Comparison of ENCODE assay signal across 22 mouse cellular contexts in genomic region chr14:101229068-101229467, GRCm38 (mm10). TPM values are rescaled to one million over a fixed set of nuclear protein-coding genes. Genes with fewer than 3 reads are reported as not detected.
DNase-seq lines count a peak whose midpoint lies in the region; ATAC-seq lines count a peak whose summit lies in the region.
"Had no signal": no experiment of that assay in that cellular context is flagged by ENCODE, and none has a peak within 500 bp of the region (broad histone marks: within the 10 kb centered on the region; RNA-seq: fewer than 3 reads in every experiment).

No protein-coding gene starts in this region.

- no peaks in the 10 kb centered on the region for H3K27me3 ChIP-seq in forebrain, embryonic 13.5 days
- no peaks in the 10 kb centered on the region for H3K27me3 ChIP-seq in forebrain, embryonic 12.5 days
- H3K27me3 ChIP-seq in midbrain, embryonic 16.5 days (ENCODE audit: control insufficient read depth, insufficient read depth, low read depth, low read length): no peaks in the 10 kb centered on the region
- H3K27me3 ChIP-seq: embryonic facial prominence, embryonic 13.5 days; megakaryocyte, embryonic 14.5 days had no signal

- no peak overlapping the region for H3K9ac ChIP-seq in forebrain, embryonic 13.5 days
- no peak overlapping the region for H3K9ac ChIP-seq in forebrain, embryonic 12.5 days
- H3K9ac ChIP-seq in midbrain, embryonic 16.5 days (ENCODE audit: low read depth, low read length): no peak overlapping the region
- H3K9ac ChIP-seq: embryonic facial prominence, embryonic 13.5 days; liver, embryonic 14.5 days had no signal

- ATAC-seq in forebrain, embryonic 13.5 days: peak; percentile 80
- no peak for ATAC-seq in forebrain, embryonic 12.5 days (ENCODE audit: low FRiP score)
- peak; percentile 84 for ATAC-seq in midbrain, embryonic 16.5 days
- ATAC-seq: activated CD4-positive, CD25-positive, alpha-beta regulatory T cell, adult 4 months; lung, postnatal 0 days had no signal

- no peak overlapping the region for H3K4me3 ChIP-seq in forebrain, embryonic 13.5 days
- H3K4me3 ChIP-seq in forebrain, embryonic 12.5 days (replicated peaks): no peak overlapping the region
- H3K4me3 ChIP-seq in midbrain, embryonic 16.5 days (ENCODE audit: low read depth, low read length): no peak overlapping the region
- H3K4me3 ChIP-seq: embryonic facial prominence, embryonic 13.5 days; megakaryocyte, embryonic 14.5 days had no signal

- H3K36me3 ChIP-seq in forebrain, embryonic 13.5 days (ENCODE audit: poor library complexity, severe bottlenecking): no peaks in the 10 kb centered on the region
- H3K36me3 ChIP-seq in forebrain, embryonic 12.5 days (replicated peaks): no peaks in the 10 kb centered on the region
- H3K36me3 ChIP-seq in midbrain, embryonic 16.5 days (ENCODE audit: control insufficient read depth, insufficient read depth, low read length): no peaks in the 10 kb centered on the region
- H3K36me3 ChIP-seq: embryonic facial prominence, embryonic 13.5 days had no signal

- peak; percentile 6 to 8 for DNase-seq in layer of hippocampus, adult 8-10 months (ENCODE audit: low spot score in 2 of 2)
- no peak for DNase-seq in layer of hippocampus, postnatal 25 days (ENCODE audit: extremely low spot score in 1 of 2, low spot score in 1 of 2)
- DNase-seq in right cerebral cortex, adult 18-20 months: peak; percentile 5
- DNase-seq in right cerebral cortex, postnatal 4 days: no peak
- DNase-seq in adrenal gland, postnatal 25 days: no peak
- DNase-seq: adrenal gland, postnatal 36 days; kidney, adult 8-10 months had no signal

- H3K4me2 ChIP-seq in forebrain, embryonic 13.5 days: no peak overlapping the region
- H3K4me2 ChIP-seq in forebrain, embryonic 12.5 days: no peak overlapping the region
- H3K4me2 ChIP-seq in midbrain, embryonic 16.5 days (ENCODE audit: low read length): no peak overlapping the region
- H3K4me2 ChIP-seq: embryonic facial prominence, embryonic 13.5 days had no signal

- H3K9me3 ChIP-seq in forebrain, embryonic 13.5 days (replicated peaks): no peaks in the 10 kb centered on the region
- no peaks in the 10 kb centered on the region for H3K9me3 ChIP-seq in forebrain, embryonic 12.5 days
- no peaks in the 10 kb centered on the region for H3K9me3 ChIP-seq in midbrain, embryonic 16.5 days (replicated peaks; ENCODE audit: control insufficient read depth, low read length, poor library complexity, severe bottlenecking)
- H3K9me3 ChIP-seq: embryonic facial prominence, embryonic 13.5 days; megakaryocyte, embryonic 14.5 days had no signal

- H3K27ac ChIP-seq in forebrain, embryonic 13.5 days: no peak overlapping the region
- no peak overlapping the region for H3K27ac ChIP-seq in forebrain, embryonic 12.5 days
- H3K27ac ChIP-seq in midbrain, embryonic 16.5 days (ENCODE audit: low read length): no peak overlapping the region; the same call in 1 of the 2 replicates
- H3K27ac ChIP-seq: embryonic facial prominence, embryonic 13.5 days; liver, embryonic 14.5 days had no signal

- H3K4me1 ChIP-seq in forebrain, embryonic 13.5 days: no peaks in the 10 kb centered on the region
- H3K4me1 ChIP-seq in forebrain, embryonic 12.5 days: no peaks in the 10 kb centered on the region
- H3K4me1 ChIP-seq in midbrain, embryonic 16.5 days (ENCODE audit: control insufficient read depth, insufficient read depth, low read length): peaks cover 4% of the 10 kb centered on the region
- H3K4me1 ChIP-seq: embryonic facial prominence, embryonic 13.5 days; megakaryocyte, embryonic 14.5 days had no signal

- 19% methylated on average over 4 of the region's 4 CpGs for WGBS in forebrain, embryonic 13.5 days
- 37% methylated on average over 4 of the region's 4 CpGs for WGBS in forebrain, embryonic 12.5 days
- WGBS in midbrain, embryonic 16.5 days: 17% methylated on average over 4 of the region's 4 CpGs

RNA-seq across cellular contexts. Expression of gene Prr30, which starts 28.9 kb away (rescaled TPM):
- polyA plus RNA-seq in forebrain, embryonic 13.5 days (2015; fragmentation: Nextera tagmentation; extraction: Ambion mirVana): not detected in 2 replicates
- not detected in 2 replicates for polyA plus RNA-seq in forebrain, embryonic 12.5 days (2016; fragmentation: Nextera tagmentation; extraction: Ambion mirVana)
- not detected for total RNA-seq in layer of hippocampus, adult 8-10 months (2022)
- total RNA-seq in layer of hippocampus, postnatal 25 days (2021): not detected
- polyA plus RNA-seq in midbrain, embryonic 16.5 days (2015; fragmentation: Nextera tagmentation; extraction: Ambion mirVana): not detected in 2 replicates
- not detected in 2 replicates for total RNA-seq in adrenal gland, postnatal 25 days (2021)
- total RNA-seq: adrenal gland, postnatal 36 days; common myeloid progenitor, adult 5-6 weeks; hematopoietic stem cell, adult 5-6 weeks; left cerebral cortex, postnatal 25 days had no signal
- polyA plus RNA-seq: activated CD4-positive, CD25-positive, alpha-beta regulatory T cell, adult 4 months; embryonic facial prominence, embryonic 13.5 days; heart, embryonic 14.5 days; large intestine, adult 2 months; liver, embryonic 14.5 days; lung, postnatal 0 days; stomach, embryonic 14.5 days; thymus, postnatal 0 days had no signal

Comparison
In these comparisons a context has a peak if more than half of its experiments do, and no peak if none do; other contexts are left out.
1. DNase-seq: peak in layer of hippocampus, adult 8-10 months (2 of 2) and right cerebral cortex, adult 18-20 months (single experiment); none in layer of hippocampus, postnatal 25 days (0 of 2), right cerebral cortex, postnatal 4 days (single experiment) and adrenal gland, postnatal 25 days (single experiment).